Mouse (Mus musculus) CD4-positive, CD25-positive, alpha-beta regulatory T cell, adult 4 months (primary cell): Measurements from ENCODE around the gene Srms. TPM values are rescaled to one million over a fixed set of nuclear protein-coding genes. Genes with fewer than 3 reads are reported as not detected.
"Not testable (repeated sequence)": the region's sequence is repeated elsewhere in the genome, so short reads cannot be mapped to it uniquely, and the experiment has no call there.

ENCODE experiments used
- ATAC-seq: one replicate; pipeline ENCODE4 v1.8.0; 2017
- polyA plus RNA-seq, 2 experiments: library from polyadenylated mRNA; unstranded; fragments of 100-300 nt; shearing (Covaris generic); gene quantifications; one replicate each; pipeline ENCODE4 v1.2.1; 2017

The Srms gene
- polyA plus RNA-seq, 2 experiments from 2014 or later, result 0.42 to 0.70 TPM

GRCm38 (mm10) chr2:181219538-181220216 is 6.7 kb upstream of the Srms start, which contains the start of gene Fndc11:
Gene Fndc11, plus strand, starts transcription at chr2:181220013.
- peak; percentile 99 for ATAC-seq

GRCm38 (mm10) chr2:181218881-181219485 is 6.0 kb upstream of the Srms start:
- ATAC-seq, result no peak

- no peak for ATAC-seq
Measured at GRCm38 (mm10) chr2:181216037-181216436, 3.1 kb upstream of the Srms start.

GRCm38 (mm10) chr2:181212389-181213020 is 480 bp downstream of the Srms start:
- ATAC-seq, result peak; percentile 56

- no peak for ATAC-seq
Measured at GRCm38 (mm10) chr2:181206118-181206517, 6.9 kb downstream of the Srms start.

- no peak for ATAC-seq
Measured at GRCm38 (mm10) chr2:181205678-181206077, 7.3 kb downstream of the Srms start.

- no peak for ATAC-seq
Measured at GRCm38 (mm10) chr2:181202886-181203285, 10.1 kb downstream of the Srms start.

GRCm38 (mm10) chr2:181202422-181202821 is 10.6 kb downstream of the Srms start, which contains the start of gene Ptk6:
Gene Ptk6, minus strand, starts transcription at chr2:181202789.
- no peak for ATAC-seq

- ATAC-seq, result no peak
Measured at GRCm38 (mm10) chr2:181201606-181202005, 11.4 kb downstream of the Srms start.

- no peak for ATAC-seq
Measured at GRCm38 (mm10) chr2:181196628-181197300, 16.2 kb downstream of the Srms start.

- no peak for ATAC-seq
Measured at GRCm38 (mm10) chr2:181193044-181193443, 19.9 kb downstream of the Srms start.

- no peak for ATAC-seq
Measured at GRCm38 (mm10) chr2:181191936-181192335, 21.0 kb downstream of the Srms start.

GRCm38 (mm10) chr2:181191385-181191784 is 21.6 kb downstream of the Srms start:
- ATAC-seq, result not testable (repeated sequence)

GRCm38 (mm10) chr2:181189321-181189720 is 23.7 kb downstream of the Srms start:
- no peak for ATAC-seq

- ATAC-seq, result no peak
Measured at GRCm38 (mm10) chr2:181188681-181189080, 24.3 kb downstream of the Srms start.

- peak; percentile 92 for ATAC-seq
Measured at GRCm38 (mm10) chr2:181187121-181188000, 25.6 kb downstream of the Srms start, which contains the start of gene Ppdpf. Gene Ppdpf, plus strand, starts transcription at chr2:181187247.

- ATAC-seq, result peak; percentile 74
Measured at GRCm38 (mm10) chr2:181186635-181187034, 26.4 kb downstream of the Srms start.

GRCm38 (mm10) chr2:181180898-181181297 is 32.1 kb downstream of the Srms start:
- no peak for ATAC-seq

- no peak for ATAC-seq
Measured at GRCm38 (mm10) chr2:181178471-181178870, 34.5 kb downstream of the Srms start.

GRCm38 (mm10) chr2:181178015-181178414 is 35.0 kb downstream of the Srms start:
- no peak for ATAC-seq

- no peak for ATAC-seq
Measured at GRCm38 (mm10) chr2:181174646-181175045, 38.3 kb downstream of the Srms start.

GRCm38 (mm10) chr2:181166469-181166868 is 46.5 kb downstream of the Srms start:
- ATAC-seq, result no peak
